Mouse (Mus musculus) G1E (cell line): ENCODE results near the gene Enpp3. TPM values are rescaled to one million over a fixed set of nuclear protein-coding genes. Genes with fewer than 3 reads are reported as not detected.

Experiments
- ATAC-seq: 2 replicates; pipeline ENCODE4 v1.8.0; 2016; ENCODE audit warnings: mild to moderate bottlenecking; ENCODE audit not compliant: insufficient number of reproducible peaks, poor library complexity, low FRiP score, severe bottlenecking; ENCODE audit errors: extremely low read depth
- DNase-seq: peaks from one replicate; pipeline ENCODE4 v3.0.0; 2012; ENCODE audit warnings: low spot score
- H3K27me3 ChIP-seq: 2 replicates; pipeline ENCODE4 v1.6.1; 2012; ENCODE audit warnings: mild to moderate bottlenecking, low read length, inconsistent platforms; ENCODE audit not compliant: insufficient read depth
- H3K36me3 ChIP-seq: replicated peaks from 2 replicates; pipeline ENCODE3; 2012; ENCODE audit warnings: mild to moderate bottlenecking, inconsistent platforms
- H3K4me1 ChIP-seq: 2 replicates; pipeline ENCODE4 v1.6.1; 2012; ENCODE audit warnings: low read depth, low read length, inconsistent platforms, mixed read lengths; ENCODE audit not compliant: insufficient read depth
- H3K4me3 ChIP-seq: 2 replicates; pipeline ENCODE4 v1.5.1; 2012; ENCODE audit warnings: low read depth, mild to moderate bottlenecking, inconsistent platforms, low read length, moderate library complexity, mixed read lengths
- H3K9me3 ChIP-seq: replicated peaks from 2 replicates; pipeline ENCODE4 v1.6.1; 2012; ENCODE audit warnings: inconsistent platforms
- CTCF ChIP-seq: IDR thresholded peaks from 2 replicates; pipeline ENCODE4 v1.5.1; 2012; ENCODE audit warnings: low read depth, low read length, inconsistent platforms, mixed read lengths
- GATA1 ChIP-seq: IDR thresholded peaks from 2 replicates; pipeline ENCODE4 v1.6.1; 2012; ENCODE audit warnings: borderline replicate concordance, low read length, inconsistent platforms, mixed read lengths
- GATA2 ChIP-seq: IDR thresholded peaks from 2 replicates; pipeline ENCODE4 v1.6.1; 2012; ENCODE audit warnings: low read depth, low read length, inconsistent platforms, borderline replicate concordance
- POLR2AphosphoS5 ChIP-seq: IDR thresholded peaks from 2 replicates; pipeline ENCODE4 v1.6.1; 2012; ENCODE audit warnings: low read depth, low read length, inconsistent platforms; ENCODE audit not compliant: insufficient replicate concordance
- TAL1 ChIP-seq: conservative IDR thresholded peaks from 2 replicates; pipeline ENCODE4 v1.6.1; 2012; ENCODE audit warnings: low read depth, low read length, inconsistent platforms, mixed read lengths
- polyA plus RNA-seq: library from polyadenylated mRNA; stranded (reverse); fragments of >175 nt; gene quantifications from 2 replicates; pipeline ENCODE4 v1.2.3, GENCODE M21; 2012
- total RNA-seq, 2 experiments: library from RNA; stranded (forward) in 1 of 2; stranded (reverse) in 1 of 2; fragments of 200-1000 nt in 1 of 2; fragments of >200 nt in 1 of 2; fragmentation: Nextera tagmentation in 1 of 2; gene quantifications; 2 replicates each; pipeline ENCODE4 v1.2.3; 2014 to 2017

The Enpp3 gene
- total and polyA plus RNA-seq, 3 experiments = 0.27 TPM; not detected in 2

DNA sequence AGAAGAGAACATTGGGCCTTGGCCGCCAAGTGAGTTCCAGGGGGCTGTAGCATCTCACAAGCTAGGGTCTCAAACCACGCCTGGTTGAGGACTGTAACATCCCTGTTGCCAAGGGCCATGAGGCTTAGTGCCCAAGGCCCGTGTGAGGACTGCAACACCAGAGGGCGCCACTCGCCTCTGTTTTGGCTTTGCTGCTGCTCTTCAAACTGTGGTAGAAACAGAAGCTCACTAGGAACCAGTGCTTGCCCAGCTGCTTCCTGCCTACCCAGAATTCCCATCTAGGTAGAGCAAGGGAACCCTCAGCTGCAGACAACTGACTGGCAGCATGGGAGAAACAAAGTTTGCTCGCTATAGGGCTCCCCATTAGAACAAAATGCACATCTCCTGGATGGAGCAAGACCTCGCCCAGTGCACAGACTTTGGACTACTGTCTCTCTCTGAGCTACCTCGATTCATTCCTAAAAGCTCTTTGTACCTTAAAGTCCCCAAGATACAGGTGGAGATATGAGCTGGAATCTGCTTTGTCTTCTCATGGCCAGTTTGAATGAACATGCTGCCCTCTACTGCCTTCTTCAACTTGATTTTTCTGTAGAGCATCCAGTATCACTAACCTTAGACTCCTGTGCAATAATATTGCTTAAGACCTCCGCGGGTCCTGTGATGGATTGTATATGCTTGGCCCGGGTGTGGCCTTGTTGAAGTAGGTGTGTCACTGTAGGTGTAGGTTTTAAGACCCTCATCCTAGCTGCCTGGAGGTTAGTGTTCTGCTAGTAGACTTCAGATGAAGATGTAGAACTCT, 52.7 kb downstream of the Enpp3 start:
- ATAC-seq = peak; percentile 50; the same call in 1 of the 2 replicates
- no peaks in the 10 kb centered on the region for H3K27me3 ChIP-seq
- H3K4me1 ChIP-seq = peaks cover 44% of the 10 kb centered on the region
- no peaks in the 10 kb centered on the region for H3K9me3 ChIP-seq
- H3K4me3 ChIP-seq = no peak overlapping the region
- TF ChIP-seq CTCF = peak; percentile 75
- no peak for TF ChIP-seq GATA1
- peak; percentile 25 for DNase-seq
- no peaks in the 10 kb centered on the region for H3K36me3 ChIP-seq

- DNase-seq (no peak), ATAC-seq (no peak)
- no peaks in the 10 kb centered on the region for H3K9me3 ChIP-seq
- no peak overlapping the region for H3K4me3 ChIP-seq
- H3K36me3 ChIP-seq = no peaks in the 10 kb centered on the region
- H3K4me1 ChIP-seq = peaks cover 69% of the 10 kb centered on the region
- no peaks in the 10 kb centered on the region for H3K27me3 ChIP-seq
- TF ChIP-seq GATA1 = no peak
- TF ChIP-seq GATA2 = no peak
- no peak for TF ChIP-seq POLR2AphosphoS5
- TF ChIP-seq TAL1 = no peak
- no peak for TF ChIP-seq CTCF
Observed at GRCm38 (mm10) chr10:24785345-24785744, 57.3 kb downstream of the Enpp3 start.

GRCm38 (mm10) chr10:24784624-24785276, 57.9 kb downstream of the Enpp3 start:
- no peaks in the 10 kb centered on the region for H3K9me3 ChIP-seq
- peak overlapping the region; percentile 41; the same call in 1 of the 2 replicates for H3K4me3 ChIP-seq
- no peaks in the 10 kb centered on the region for H3K36me3 ChIP-seq
- ATAC-seq (peak; percentile 76), DNase-seq (peak; percentile 23)
- H3K4me1 ChIP-seq = peaks cover 63% of the 10 kb centered on the region
- TF ChIP-seq TAL1 (peak; percentile 60), GATA1 (no peak)
- no peaks in the 10 kb centered on the region for H3K27me3 ChIP-seq

GRCm38 (mm10) chr10:24783946-24784345, 58.7 kb downstream of the Enpp3 start:
- no peak for TF ChIP-seq GATA1
- no peak for TF ChIP-seq CTCF
- TF ChIP-seq GATA2 = no peak
- TF ChIP-seq POLR2AphosphoS5 = no peak
- no peak for TF ChIP-seq TAL1
- H3K4me1 ChIP-seq = peaks cover 59% of the 10 kb centered on the region
- H3K9me3 ChIP-seq = no peaks in the 10 kb centered on the region
- ATAC-seq (no peak), DNase-seq (no peak)
- no peaks in the 10 kb centered on the region for H3K27me3 ChIP-seq
- H3K4me3 ChIP-seq = no peak overlapping the region
- no peaks in the 10 kb centered on the region for H3K36me3 ChIP-seq

DNA sequence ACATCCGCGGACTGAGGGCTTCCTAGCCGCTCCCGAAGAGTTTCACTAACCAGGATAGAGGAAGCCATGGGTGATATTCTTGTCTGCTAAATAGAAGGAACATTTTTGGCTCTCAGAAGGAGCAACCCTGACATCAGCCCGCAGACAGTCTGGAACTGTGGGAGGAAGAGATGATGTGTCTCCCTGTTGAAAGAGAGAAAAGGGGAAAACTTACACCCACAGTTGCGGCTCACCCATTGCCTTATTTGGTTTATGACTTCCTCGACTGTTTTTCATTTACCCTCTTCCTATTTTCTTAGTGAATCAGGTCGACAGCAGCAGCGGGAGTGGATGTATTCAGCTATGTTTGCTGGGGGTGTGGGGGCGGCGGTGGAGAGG, 64.0 kb downstream of the Enpp3 start:
- TF ChIP-seq GATA1 = no peak
- no peak for TF ChIP-seq POLR2AphosphoS5
- TF ChIP-seq TAL1 = no peak
- no peak for TF ChIP-seq GATA2
- no peak for TF ChIP-seq CTCF
- no peaks in the 10 kb centered on the region for H3K9me3 ChIP-seq
- no peaks in the 10 kb centered on the region for H3K27me3 ChIP-seq
- no peak for ATAC-seq
- DNase-seq = no peak
- no peaks in the 10 kb centered on the region for H3K36me3 ChIP-seq
- peaks cover 23% of the 10 kb centered on the region for H3K4me1 ChIP-seq
- no peak overlapping the region for H3K4me3 ChIP-seq

GRCm38 (mm10) chr10:24777916-24778642, 64.5 kb downstream of the Enpp3 start:
- Histone ChIP-seq H3K27me3 (no peaks in the 10 kb centered on the region), H3K4me1 (peaks cover 17% of the 10 kb centered on the region), H3K4me3 (no peak overlapping the region), H3K9me3 (no peaks in the 10 kb centered on the region), H3K36me3 (no peaks in the 10 kb centered on the region)
- DNase-seq (no peak), ATAC-seq (no peak)
- TF ChIP-seq GATA1 (no peak), CTCF (no peak), POLR2AphosphoS5 (no peak), TAL1 (no peak), GATA2 (no peak)
